Mouse (Mus musculus): ENCODE measurements around the gene Zscan12. TPM values are rescaled to one million over a fixed set of nuclear protein-coding genes. Genes with fewer than 3 reads are reported as not detected.

Gene Zscan12
- 1 to 10 TPM; 4.5 to 5.0 TPM for total RNA-seq (2021)
- long read RNA-seq, experiment 1, full-length matches to known transcripts = 3 of 7 reads
- long read RNA-seq, experiment 1, partial matches to known transcripts = 0 of 7 reads
- long read RNA-seq, experiment 1, other reads (novel, unspliced or antisense) = 4 of 7 reads
- long read RNA-seq, experiment 2, full-length matches to known transcripts = 6 of 10 reads
- long read RNA-seq, experiment 2, partial matches to known transcripts = 1 of 10 reads
- long read RNA-seq, experiment 2, other reads (novel, unspliced or antisense) = 3 of 10 reads

GRCm38 (mm10) chr13:21362621-21363248, at the start of gene Zscan12:
Gene Zscan12 (plus strand): TSS chr13:21362820.
- DNase-seq = peak; percentile 89

- no peak for DNase-seq
Observed at GRCm38 (mm10) chr13:21312854-21313253, 49.8 kb upstream of the Zscan12 start.

GRCm38 (mm10) chr13:21313903-21314302, 48.7 kb upstream of the Zscan12 start:
- no peak for DNase-seq

- DNase-seq = no peak
Observed at GRCm38 (mm10) chr13:21320262-21320661, 42.4 kb upstream of the Zscan12 start.

- no peak for DNase-seq
Observed at GRCm38 (mm10) chr13:21321890-21322494, 40.6 kb upstream of the Zscan12 start.

- no peak for DNase-seq
Observed at GRCm38 (mm10) chr13:21322509-21323375, 39.9 kb upstream of the Zscan12 start.

- DNase-seq = no peak
Observed at GRCm38 (mm10) chr13:21323405-21323804, 39.2 kb upstream of the Zscan12 start.

- DNase-seq = no peak
Observed at GRCm38 (mm10) chr13:21326191-21326590, 36.4 kb upstream of the Zscan12 start.

- peak; percentile 17 for DNase-seq
Observed at GRCm38 (mm10) chr13:21326657-21327211, 35.9 kb upstream of the Zscan12 start.

GRCm38 (mm10) chr13:21327424-21327823, 35.2 kb upstream of the Zscan12 start:
- no peak for DNase-seq

GRCm38 (mm10) chr13:21346610-21347009, 16.0 kb upstream of the Zscan12 start, which contains the start of gene Olfr1367:
Gene Olfr1367 (plus strand): TSS chr13:21346910.
- DNase-seq = no peak

- no peak for DNase-seq
Observed at GRCm38 (mm10) chr13:21350593-21350992, 12.0 kb upstream of the Zscan12 start.

GRCm38 (mm10) chr13:21363719-21364118, 1.1 kb downstream of the Zscan12 start:
- DNase-seq = no peak

- no peak for DNase-seq
Observed at GRCm38 (mm10) chr13:21366635-21367034, 4.0 kb downstream of the Zscan12 start.

- DNase-seq = no peak
Observed at GRCm38 (mm10) chr13:21372700-21373099, 10.1 kb downstream of the Zscan12 start.

GRCm38 (mm10) chr13:21377773-21378172, 15.2 kb downstream of the Zscan12 start:
- DNase-seq = no peak

GRCm38 (mm10) chr13:21395211-21395610, 32.6 kb downstream of the Zscan12 start:
- no peak for DNase-seq

- no peak for DNase-seq
Observed at GRCm38 (mm10) chr13:21395623-21396022, 33.0 kb downstream of the Zscan12 start.

- peak; percentile 8 for DNase-seq
Observed at GRCm38 (mm10) chr13:21396048-21396447, 33.4 kb downstream of the Zscan12 start.

GRCm38 (mm10) chr13:21397486-21397885, 34.9 kb downstream of the Zscan12 start:
- DNase-seq = no peak

- no peak for DNase-seq
Observed at GRCm38 (mm10) chr13:21401166-21401565, 38.5 kb downstream of the Zscan12 start.

Measured in gastrocnemius, postnatal 25 days (tissue).